Mouse (Mus musculus): ENCODE data around the gene Ttyh3.
A peak's percentile ranks its signal among the peaks of the same experiment; 100 is the strongest.

Gene Ttyh3

GRCm38 (mm10) chr5:140610273-140611011 lies 38.4 kb downstream of the Ttyh3 start:
- DNase-seq (ENCODE audit: low spot score in 2 of 2) = no peak

- no peak for DNase-seq (ENCODE audit: low spot score in 2 of 2)
Observed at GRCm38 (mm10) chr5:140609511-140610272, 39.1 kb downstream of the Ttyh3 start.

DNA sequence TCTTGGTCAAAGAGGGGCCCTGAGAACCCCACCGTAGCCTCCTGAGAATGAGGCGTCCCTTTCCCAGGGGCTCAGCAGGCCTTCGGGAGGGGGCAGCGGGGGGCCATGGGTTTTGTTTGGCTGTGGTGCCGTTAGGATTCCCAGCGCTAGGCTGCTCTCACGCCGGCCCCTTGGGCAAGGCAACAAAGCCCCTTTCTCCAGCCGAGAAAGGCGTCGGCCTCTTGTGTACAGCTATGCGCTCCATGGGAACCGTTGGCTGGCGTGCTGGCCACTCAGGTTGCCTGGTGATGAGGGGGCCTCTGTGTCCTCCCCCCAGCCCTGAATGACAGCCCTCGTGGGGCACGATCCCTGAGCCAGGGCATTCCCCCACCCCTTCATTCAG lies 40.2 kb downstream of the Ttyh3 start:
- DNase-seq (ENCODE audit: low spot score in 2 of 2) = no peak

DNA sequence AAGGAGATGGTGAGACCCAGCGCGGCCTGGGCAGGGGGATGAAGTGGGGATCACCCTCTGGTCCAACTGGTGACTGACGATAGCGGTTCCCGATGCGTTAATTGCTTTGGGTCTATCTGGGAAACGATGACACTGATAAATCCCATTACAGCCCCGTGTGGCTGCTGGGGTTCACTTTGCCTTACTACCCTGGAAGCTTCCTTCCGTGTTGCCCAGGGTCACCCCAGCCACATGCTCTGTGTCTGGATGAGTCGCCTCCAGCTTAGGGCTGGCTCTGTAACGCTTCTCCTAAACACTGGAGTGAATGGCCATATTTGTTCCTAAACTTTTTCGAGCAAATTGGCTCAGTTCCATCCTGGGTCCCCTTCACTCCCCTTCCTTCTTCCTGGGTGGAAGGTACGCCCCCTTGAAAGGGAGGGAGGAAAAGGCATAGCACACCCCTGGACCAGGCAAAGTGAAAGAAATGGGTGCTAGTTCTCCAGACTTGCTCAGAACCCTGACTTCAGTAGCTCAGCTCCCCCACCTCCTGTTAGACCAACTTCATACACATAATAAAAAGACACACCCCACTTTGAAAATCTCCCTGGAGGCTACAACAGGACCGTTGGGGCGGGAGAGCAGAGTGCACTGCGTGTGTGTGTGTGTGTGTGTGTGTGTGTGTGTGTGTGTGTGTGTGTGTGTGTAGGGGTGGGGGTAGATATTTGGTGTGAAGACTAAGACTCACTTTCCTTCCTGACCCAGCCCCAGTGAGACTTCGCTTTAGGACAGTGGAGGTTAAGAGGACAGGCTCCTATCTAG lies 40.8 kb downstream of the Ttyh3 start:
- DNase-seq (ENCODE audit: low spot score in 2 of 2) = no peak

- peak; percentile 68 to 72 for DNase-seq (ENCODE audit: low spot score in 2 of 2)
Observed at GRCm38 (mm10) chr5:140607001-140607835, 41.6 kb downstream of the Ttyh3 start, which contains the start of gene Lfng. Gene Lfng (plus strand): TSS chr5:140607320.

DNA sequence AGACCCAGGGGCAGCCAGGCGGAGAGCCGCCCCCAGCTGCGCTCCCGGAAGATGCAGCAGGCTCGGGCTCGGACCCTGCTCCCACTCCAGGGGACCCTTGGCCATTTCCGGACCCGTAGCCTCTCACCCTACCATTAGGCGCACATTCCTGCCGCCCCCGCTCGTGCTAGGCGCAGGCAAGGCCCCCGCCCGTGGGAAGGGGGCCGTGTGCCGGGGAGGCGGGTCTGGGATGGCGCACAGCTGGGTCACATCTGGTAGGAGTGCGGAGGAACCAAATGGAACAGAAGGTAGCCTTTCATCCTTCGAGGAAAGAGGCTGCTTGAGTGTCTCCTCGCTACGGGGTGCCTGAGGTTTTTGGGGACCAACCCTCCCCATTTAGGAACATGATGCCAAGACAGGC lies 42.4 kb downstream of the Ttyh3 start:
- no peak for DNase-seq (ENCODE audit: low spot score in 2 of 2)

GRCm38 (mm10) chr5:140605228-140605627 lies 43.6 kb downstream of the Ttyh3 start:
- DNase-seq (ENCODE audit: low spot score in 2 of 2) = no peak

DNA sequence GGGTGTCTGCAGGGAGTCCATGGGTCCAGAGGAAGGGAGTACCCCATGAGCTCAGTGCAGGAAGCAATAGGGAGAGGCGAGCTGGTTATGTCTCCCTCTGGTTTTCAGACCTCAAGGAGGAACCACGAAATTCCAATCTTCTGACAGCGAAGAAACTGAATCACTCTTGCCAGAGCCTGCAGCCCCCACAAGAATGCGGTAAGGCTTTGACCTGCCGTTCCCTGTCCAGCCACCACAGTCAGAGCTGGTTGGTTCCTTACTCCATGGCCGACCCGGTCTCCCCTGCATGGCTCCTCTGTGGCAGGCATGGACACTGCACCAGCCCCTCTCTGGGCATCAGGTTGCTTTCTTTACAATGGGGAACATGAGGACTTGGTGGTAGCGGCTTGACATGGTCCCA lies 44.4 kb downstream of the Ttyh3 start:
- no peak for DNase-seq (ENCODE audit: low spot score in 2 of 2)

GRCm38 (mm10) chr5:140602540-140602939 lies 46.3 kb downstream of the Ttyh3 start:
- no peak for DNase-seq (ENCODE audit: low spot score in 2 of 2)

- DNase-seq (ENCODE audit: low spot score in 2 of 2) = no peak
Observed at GRCm38 (mm10) chr5:140601712-140602111, 47.1 kb downstream of the Ttyh3 start.

- no peak for DNase-seq (ENCODE audit: low spot score in 2 of 2)
Observed at GRCm38 (mm10) chr5:140599939-140600338, 48.9 kb downstream of the Ttyh3 start.

GRCm38 (mm10) chr5:140597787-140598186 lies 51.0 kb downstream of the Ttyh3 start:
- DNase-seq (ENCODE audit: low spot score in 2 of 2) = no peak

DNA sequence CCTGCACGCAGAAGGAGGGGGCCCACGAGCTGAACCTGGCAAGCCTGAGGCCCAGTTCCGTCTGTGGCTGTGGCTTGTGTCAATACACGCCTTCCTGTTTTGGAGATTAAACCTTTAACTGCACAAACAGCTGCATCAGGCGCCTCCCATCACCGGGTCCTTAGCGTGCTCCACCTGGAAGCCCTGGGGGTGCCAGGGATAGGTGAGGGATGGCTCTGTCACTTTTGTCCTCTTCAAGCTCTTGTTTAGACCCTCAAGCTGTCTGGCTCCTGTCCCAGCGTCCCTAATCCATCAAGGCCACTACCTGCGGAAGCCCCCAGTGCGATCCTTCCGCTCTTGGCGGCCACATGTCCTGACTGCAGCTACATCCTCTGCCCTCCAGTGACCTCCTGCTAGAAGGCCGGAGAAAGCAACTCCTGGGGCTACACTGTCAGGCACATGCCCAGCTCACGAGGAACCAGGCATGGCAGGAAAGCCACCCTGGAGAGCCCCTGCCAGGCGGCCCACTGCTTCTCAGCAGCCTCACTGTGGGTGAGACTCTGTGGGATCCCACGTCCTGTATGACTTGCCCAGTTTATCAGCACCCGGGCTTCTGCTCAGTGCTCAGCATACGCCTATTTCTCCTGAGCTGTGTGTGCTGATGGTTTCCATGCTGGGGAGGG lies 51.8 kb downstream of the Ttyh3 start:
- DNase-seq (ENCODE audit: low spot score in 2 of 2) = no peak

GRCm38 (mm10) chr5:140596426-140596825 lies 52.4 kb downstream of the Ttyh3 start:
- DNase-seq (ENCODE audit: low spot score in 2 of 2) = no peak

- DNase-seq (ENCODE audit: low spot score in 2 of 2) = no peak
Observed at GRCm38 (mm10) chr5:140594846-140595245, 54.0 kb downstream of the Ttyh3 start.

GRCm38 (mm10) chr5:140589082-140589774 lies 59.6 kb downstream of the Ttyh3 start:
- DNase-seq (ENCODE audit: low spot score in 2 of 2) = no peak

GRCm38 (mm10) chr5:140583732-140584368 lies 65.0 kb downstream of the Ttyh3 start:
- no peak for DNase-seq (ENCODE audit: low spot score in 2 of 2)

DNA sequence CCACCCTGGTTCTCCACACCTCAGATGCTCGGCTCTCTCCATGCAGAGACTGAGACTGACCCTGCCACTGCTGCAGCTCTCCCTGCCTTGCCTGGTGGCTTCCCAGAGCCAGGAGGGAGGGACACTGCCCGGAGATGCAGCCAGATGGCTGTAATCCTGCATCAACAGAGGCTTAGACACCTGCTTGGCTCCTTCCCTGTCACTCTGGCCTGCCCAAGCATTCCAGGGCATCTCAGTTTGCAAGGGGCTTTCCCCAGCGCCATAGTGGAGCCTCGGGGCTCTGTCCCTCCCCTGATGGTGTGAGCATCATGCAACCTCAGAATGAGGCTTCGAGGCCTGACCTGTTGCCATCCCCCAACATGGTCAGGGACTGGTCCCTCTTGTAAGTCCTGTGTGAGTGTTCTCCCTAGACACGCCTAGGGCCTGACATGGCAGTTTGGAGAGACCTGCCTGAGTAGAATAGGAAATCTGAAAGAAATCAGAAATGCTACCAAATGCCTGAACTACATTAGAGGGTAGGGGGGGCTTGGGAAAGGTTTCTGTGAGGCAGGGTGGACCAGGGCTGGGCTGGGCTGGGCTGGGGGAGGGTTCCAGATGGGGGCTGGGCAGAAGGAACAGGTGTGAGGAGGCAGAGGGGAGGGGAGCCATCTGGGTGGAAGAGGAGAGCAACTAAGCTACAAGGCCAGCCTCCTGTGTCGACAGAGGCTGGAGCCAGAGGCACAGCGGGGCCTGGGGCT lies 65.7 kb downstream of the Ttyh3 start:
- no peak for DNase-seq (ENCODE audit: low spot score in 2 of 2)

GRCm38 (mm10) chr5:140581569-140581968 lies 67.3 kb downstream of the Ttyh3 start:
- DNase-seq (ENCODE audit: low spot score in 2 of 2) = no peak
